Mouse (Mus musculus) naive thymus-derived CD4-positive, alpha-beta T cell, adult 5 months (primary cell): ENCODE data around the gene Brk1. TPM values are rescaled to one million over a fixed set of nuclear protein-coding genes. Genes with fewer than 3 reads are reported as not detected.

Experiments used
- polyA plus RNA-seq: library from polyadenylated mRNA; unstranded; fragments of 100-300 nt; shearing (Covaris generic); gene quantifications from one replicate; pipeline ENCODE4 v1.2.1, GENCODE M21; 2017

The Brk1 gene
- 147 TPM for polyA plus RNA-seq

DNA sequence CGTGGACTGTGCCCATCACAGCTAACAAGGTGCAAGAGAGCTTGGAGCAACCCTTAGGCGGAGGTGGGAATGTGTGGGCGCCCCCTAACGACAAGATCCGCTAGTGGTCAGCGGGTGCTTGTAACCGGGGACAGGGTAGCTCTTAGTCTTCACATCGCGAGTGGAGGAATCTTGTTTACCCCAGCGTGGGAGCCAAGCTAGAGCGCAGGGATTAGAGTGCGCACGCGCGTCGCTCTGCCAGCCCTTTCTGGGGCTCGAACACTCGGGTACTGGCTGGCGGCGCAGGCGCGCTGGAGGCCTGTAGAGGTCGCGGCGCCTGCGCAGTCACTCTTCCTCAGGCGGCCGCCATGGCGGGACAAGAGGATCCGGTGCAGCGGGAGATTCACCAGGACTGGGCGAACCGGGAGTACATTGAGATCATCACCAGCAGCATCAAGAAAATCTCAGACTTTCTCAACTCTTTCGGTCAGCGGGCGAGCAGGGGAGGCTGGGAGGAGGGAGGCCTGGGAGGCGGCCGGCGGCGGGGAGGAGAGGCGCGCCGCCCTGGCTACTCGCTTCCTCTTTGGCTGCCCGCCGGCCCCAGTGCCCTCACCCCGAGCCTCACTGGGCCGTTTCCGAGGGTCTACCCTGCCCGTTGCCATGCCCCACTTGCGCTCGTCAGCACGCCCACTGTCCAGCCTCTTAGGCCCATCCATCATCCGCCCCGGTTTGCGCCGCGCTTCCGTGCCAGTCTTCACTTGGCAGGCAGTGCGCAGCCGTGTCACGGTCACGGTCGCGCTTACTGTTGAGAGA, at the start of gene Brk1:
Gene Brk1, plus strand, starts transcription at position 341 of the 792 bp plus-strand sequence.

DNA sequence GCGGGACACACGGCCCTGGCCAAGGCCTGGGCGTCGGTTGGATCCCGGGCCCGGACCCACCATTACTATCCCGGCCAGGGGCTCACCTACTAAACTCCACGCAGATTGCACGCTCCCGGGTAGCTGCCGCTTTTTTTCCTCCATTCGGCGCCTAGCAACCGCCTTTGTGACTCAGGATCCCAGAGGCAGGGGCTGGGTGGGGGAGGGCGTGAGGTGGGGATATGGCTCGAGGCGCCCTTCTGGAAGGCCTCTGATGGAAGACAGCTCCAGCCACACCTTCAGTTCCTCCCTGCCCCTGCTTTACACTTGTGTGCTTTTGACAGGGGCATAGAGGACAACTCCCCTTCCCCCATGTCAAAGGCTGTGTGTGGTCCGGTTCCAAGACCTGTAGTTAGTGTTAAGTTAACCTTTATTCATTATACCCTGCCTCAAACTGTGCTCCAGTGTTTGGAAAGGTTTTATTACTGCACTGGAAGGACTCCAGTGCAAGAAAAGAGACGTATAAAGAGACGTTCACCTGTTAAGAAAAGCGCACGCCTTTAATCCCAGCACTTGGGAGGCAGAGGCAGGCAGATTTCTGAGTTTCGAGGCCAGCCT, 3.9 kb upstream of the Brk1 start, which contains the start of gene Fancd2os:
Gene Fancd2os, minus strand, starts transcription at position 173 of the 597 bp plus-strand sequence.

DNA sequence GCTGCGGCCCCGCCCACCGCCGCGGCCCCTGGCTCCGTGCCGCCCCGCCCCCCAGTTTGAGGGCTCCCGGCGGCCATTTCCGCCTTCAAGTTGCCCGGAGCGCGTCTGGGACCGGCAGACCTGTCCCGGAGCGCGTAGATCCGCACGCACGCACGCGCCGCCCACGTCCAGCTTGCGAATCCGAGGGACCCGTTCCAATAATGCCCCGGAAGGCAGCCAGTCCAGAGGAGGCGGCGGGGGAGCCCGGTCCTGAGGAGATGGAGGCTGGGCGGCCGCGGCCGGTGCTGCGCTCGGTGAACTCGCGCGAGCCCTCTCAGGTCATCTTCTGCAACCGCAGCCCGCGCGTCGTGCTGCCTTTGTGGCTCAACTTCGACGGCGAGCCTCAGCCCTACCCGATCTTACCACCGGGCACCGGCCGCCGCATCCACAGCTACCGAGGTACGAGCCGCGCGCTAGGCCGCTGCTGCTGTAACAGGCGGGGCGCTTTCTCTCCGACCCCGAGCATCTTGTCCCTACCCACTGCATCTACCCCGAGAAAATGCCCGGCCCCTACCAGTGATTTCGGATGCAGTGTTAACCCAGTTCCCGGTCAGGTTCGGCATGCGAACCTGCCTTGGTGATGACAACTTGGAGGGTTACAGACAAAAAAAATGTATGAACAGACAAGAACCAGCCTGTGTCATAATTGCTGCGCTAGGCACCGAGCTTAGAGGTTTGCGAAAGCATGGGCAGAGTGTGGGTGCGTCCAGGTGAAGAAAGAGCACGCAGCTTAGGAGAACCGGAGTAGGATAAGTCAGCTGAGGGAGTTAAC, 19.6 kb downstream of the Brk1 start, which contains the start of gene Vhl:
Gene Vhl, plus strand, starts transcription at position 19 of the 811 bp plus-strand sequence.

DNA sequence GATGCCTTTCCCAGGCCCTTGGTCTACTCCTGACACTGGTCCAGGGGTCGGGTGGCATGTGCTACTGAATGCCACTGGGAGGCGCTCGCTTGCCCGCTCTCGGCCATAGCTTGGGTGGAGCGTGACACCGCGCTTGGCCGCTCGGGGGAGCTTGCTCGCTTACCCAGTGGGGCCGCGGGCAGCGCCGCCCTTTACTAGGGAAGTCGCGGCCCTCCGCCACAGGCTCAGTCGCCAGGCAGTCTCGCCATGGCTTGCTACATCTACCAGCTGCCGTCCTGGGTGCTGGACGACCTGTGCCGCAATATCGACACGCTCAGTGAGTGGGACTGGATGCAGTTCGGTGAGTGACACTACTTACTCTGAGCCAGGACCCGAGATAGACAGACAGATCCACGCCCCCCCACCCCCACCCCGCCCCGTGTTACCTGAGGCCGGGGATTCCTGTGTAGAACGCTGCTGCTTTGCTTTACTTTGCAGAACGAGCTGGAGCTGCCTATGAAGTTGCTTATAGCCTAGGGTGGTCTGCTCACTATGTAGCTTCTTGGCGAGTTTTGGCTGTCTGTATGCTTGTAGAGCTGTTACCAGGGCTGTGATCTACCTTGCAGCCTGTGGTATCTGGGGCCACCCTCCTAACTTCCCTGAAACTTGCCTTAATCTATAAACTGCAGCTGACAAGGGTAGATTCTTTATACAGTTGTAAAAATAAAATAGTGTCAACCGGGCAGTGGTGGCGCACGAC, 33.9 kb downstream of the Brk1 start, which contains the start of gene Irak2:
Gene Irak2, plus strand, starts transcription at position 166 of the 739 bp plus-strand sequence.

Other genes with a start within 250 kb of the Brk1 start
- gene Tada3, start 226.9 kb upstream of the Brk1 start, polyA plus RNA-seq = 29.0 TPM
- 339 TPM for gene Arpc4, start 226.7 kb upstream of the Brk1 start, polyA plus RNA-seq
- 16.4 TPM for gene Ttll3, start 215.5 kb upstream of the Brk1 start, polyA plus RNA-seq
- 12.5 TPM for gene Rpusd3, start 185.4 kb upstream of the Brk1 start, polyA plus RNA-seq
- not detected for gene Cidec, start 169.0 kb upstream of the Brk1 start, polyA plus RNA-seq
- 21.2 TPM for gene Jagn1, start 162.2 kb upstream of the Brk1 start, polyA plus RNA-seq
- 0.21 TPM for gene Il17re, start 146.3 kb upstream of the Brk1 start, polyA plus RNA-seq
- 0.32 TPM for gene Il17rc, start 133.3 kb upstream of the Brk1 start, polyA plus RNA-seq
- 9.0 TPM for gene Creld1, start 121.5 kb upstream of the Brk1 start, polyA plus RNA-seq
- gene Prrt3, start 102.8 kb upstream of the Brk1 start, polyA plus RNA-seq = 0.24 TPM
- gene Emc3, start 73.1 kb upstream of the Brk1 start, polyA plus RNA-seq = 103 TPM
- 1.2 TPM for gene Fancd2, start 73.1 kb upstream of the Brk1 start, polyA plus RNA-seq
- gene Fancd2os, start 4.1 kb upstream of the Brk1 start, polyA plus RNA-seq = not detected
- 27.7 TPM for gene Vhl, start 19.2 kb downstream of the Brk1 start, polyA plus RNA-seq
- 34.9 TPM for gene Irak2, start 33.7 kb downstream of the Brk1 start, polyA plus RNA-seq
- gene Tatdn2, start 92.3 kb downstream of the Brk1 start, polyA plus RNA-seq = 23.6 TPM
- 1.2 TPM for gene Ghrl, start 115.1 kb downstream of the Brk1 start, polyA plus RNA-seq
- gene Sec13, start 136.0 kb downstream of the Brk1 start, polyA plus RNA-seq = 130 TPM